Mouse (Mus musculus): ENCODE measurements around the gene Avpi1.

DNA sequence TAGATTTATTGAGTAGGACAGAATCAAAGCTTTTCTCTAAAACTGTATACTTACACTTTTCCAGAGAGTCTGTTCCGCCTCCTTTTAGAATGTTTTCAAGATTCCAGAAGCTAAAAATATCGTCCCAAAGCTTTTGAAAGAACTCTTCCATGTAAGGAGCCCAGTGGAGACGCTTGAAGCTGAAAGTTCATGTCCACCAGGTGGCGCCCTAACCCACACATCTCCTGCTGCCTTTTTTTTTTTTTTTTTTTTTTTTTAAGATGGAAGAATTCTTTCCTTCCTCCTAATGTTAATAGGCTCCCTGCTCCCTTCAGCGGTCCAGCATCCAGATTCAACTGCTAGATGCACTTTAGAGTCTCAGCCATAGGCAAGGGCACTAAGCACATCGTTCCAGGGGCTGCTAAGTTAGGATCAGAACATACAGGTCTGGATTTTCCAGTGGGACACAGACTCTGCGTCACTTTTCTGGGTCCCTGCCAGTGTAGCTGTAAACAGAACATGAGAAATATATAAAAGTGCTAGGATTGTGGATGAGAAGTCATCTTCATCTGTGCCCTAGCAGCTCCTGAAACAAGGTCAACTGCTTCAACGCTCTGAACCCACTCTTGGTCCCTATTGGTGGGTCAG lies 15.8 kb upstream of the Avpi1 start:
- TF ChIP-seq CTCF (IDR thresholded peaks at IDR 0.05; ENCODE audit: low read depth, low read length) (peak; percentile 47), POLR2A (IDR thresholded peaks at IDR 0.05; ENCODE audit: insufficient read depth, low read length) (no peak)

Measured in ES-Bruce4 (cell line).